Mouse (Mus musculus): ENCODE measurements around the gene Zbtb39. TPM values are rescaled to one million over a fixed set of nuclear protein-coding genes. Genes with fewer than 3 reads are reported as not detected.

Zbtb39 gene
- polyA plus RNA-seq, 1 experiment = 3.5 TPM

- no peaks in the 10 kb centered on the region for H3K36me3 ChIP-seq (ENCODE audit: control insufficient read depth, insufficient read depth)
- H3K79me2 ChIP-seq (ENCODE audit: control insufficient read depth, insufficient read depth) = no peaks in the 10 kb centered on the region
- no peak overlapping the region for H3ac ChIP-seq (ENCODE audit: control insufficient read depth, insufficient read length, low read depth)
- no peak overlapping the region for H3K4me3 ChIP-seq (ENCODE audit: insufficient read depth, poor library complexity, severe bottlenecking)
- TF ChIP-seq MAX (IDR thresholded peaks at IDR 0.05) = no peak
- no peak for TF ChIP-seq FOSL1 (IDR thresholded peaks at IDR 0.05; ENCODE audit: insufficient read depth, low read length, poor library complexity, severe bottlenecking)
- TF ChIP-seq CEBPB (IDR thresholded peaks at IDR 0.05; ENCODE audit: low read depth) = no peak
- TF ChIP-seq MYOG (IDR thresholded peaks at IDR 0.05; ENCODE audit: control insufficient read depth, extremely low read depth, insufficient read length) = no peak
- TF ChIP-seq CTCF (IDR thresholded peaks at IDR 0.05; ENCODE audit: control insufficient read depth, insufficient read depth, insufficient read length) = no peak
- no peak for TF ChIP-seq MYOD1 (IDR thresholded peaks at IDR 0.05; ENCODE audit: control insufficient read depth, insufficient read length, low read depth)
- TF ChIP-seq USF1 (IDR thresholded peaks at IDR 0.05; ENCODE audit: low read depth) = no peak
- H3K27me3 ChIP-seq (ENCODE audit: control insufficient read depth, insufficient read depth, insufficient read length) = no peaks in the 10 kb centered on the region
- no peaks in the 10 kb centered on the region for H3K79me3 ChIP-seq (ENCODE audit: low read depth)
Measured at GRCm38 (mm10) chr10:127712736-127713135, 26.6 kb upstream of the Zbtb39 start.

GRCm38 (mm10) chr10:127721671-127722418, 17.5 kb upstream of the Zbtb39 start:
- Histone ChIP-seq H3K36me3 (ENCODE audit: control insufficient read depth, insufficient read depth) (no peaks in the 10 kb centered on the region), H3K27me3 (ENCODE audit: control insufficient read depth, insufficient read depth, insufficient read length) (peaks cover 51% of the 10 kb centered on the region), H3K4me3 (ENCODE audit: insufficient read depth, poor library complexity, severe bottlenecking) (no peak overlapping the region), H3K79me2 (ENCODE audit: control insufficient read depth, insufficient read depth) (no peaks in the 10 kb centered on the region), H3ac (ENCODE audit: control insufficient read depth, insufficient read length, low read depth) (no peak overlapping the region), H3K79me3 (ENCODE audit: low read depth) (no peaks in the 10 kb centered on the region)
- TF ChIP-seq FOSL1 (IDR thresholded peaks at IDR 0.05; ENCODE audit: insufficient read depth, low read length, poor library complexity, severe bottlenecking) (no peak), MYOD1 (IDR thresholded peaks at IDR 0.05; ENCODE audit: control insufficient read depth, insufficient read length, low read depth) (no peak), USF1 (IDR thresholded peaks at IDR 0.05; ENCODE audit: low read depth) (no peak), MAX (IDR thresholded peaks at IDR 0.05) (no peak)

- peaks cover 74% of the 10 kb centered on the region for H3K27me3 ChIP-seq (ENCODE audit: control insufficient read depth, insufficient read depth, insufficient read length)
- no peak for TF ChIP-seq MAX (IDR thresholded peaks at IDR 0.05)
- TF ChIP-seq FOSL1 (IDR thresholded peaks at IDR 0.05; ENCODE audit: insufficient read depth, low read length, poor library complexity, severe bottlenecking) = no peak
- no peak within 1 kb of the TSS for H3K4me3 ChIP-seq (ENCODE audit: insufficient read depth, poor library complexity, severe bottlenecking)
Measured at GRCm38 (mm10) chr10:127724178-127724577, 15.2 kb upstream of the Zbtb39 start, which contains the start of gene Tac2. Gene Tac2, plus strand, starts transcription at chr10:127724478.

GRCm38 (mm10) chr10:127725136-127725535, 14.2 kb upstream of the Zbtb39 start:
- Histone ChIP-seq H3K36me3 (ENCODE audit: control insufficient read depth, insufficient read depth) (no peaks in the 10 kb centered on the region), H3K79me3 (ENCODE audit: low read depth) (no peaks in the 10 kb centered on the region), H3ac (ENCODE audit: control insufficient read depth, insufficient read length, low read depth) (no peak overlapping the region), H3K79me2 (ENCODE audit: control insufficient read depth, insufficient read depth) (no peaks in the 10 kb centered on the region), H3K4me3 (ENCODE audit: insufficient read depth, poor library complexity, severe bottlenecking) (no peak overlapping the region), H3K27me3 (ENCODE audit: control insufficient read depth, insufficient read depth, insufficient read length) (peaks cover 83% of the 10 kb centered on the region)
- TF ChIP-seq CEBPB (IDR thresholded peaks at IDR 0.05; ENCODE audit: low read depth) (no peak), USF1 (IDR thresholded peaks at IDR 0.05; ENCODE audit: low read depth) (no peak), CTCF (IDR thresholded peaks at IDR 0.05; ENCODE audit: control insufficient read depth, insufficient read depth, insufficient read length) (no peak), FOSL1 (IDR thresholded peaks at IDR 0.05; ENCODE audit: insufficient read depth, low read length, poor library complexity, severe bottlenecking) (no peak), MAX (IDR thresholded peaks at IDR 0.05) (no peak)

More at GRCm38 (mm10) chr10:127724178-127724577, 15.2 kb upstream of the Zbtb39 start, which contains the start of gene Tac2:
- no peaks in the 10 kb centered on the region for H3K79me2 ChIP-seq (ENCODE audit: control insufficient read depth, insufficient read depth)
- no peaks in the 10 kb centered on the region for H3K36me3 ChIP-seq (ENCODE audit: control insufficient read depth, insufficient read depth)
- no peaks in the 10 kb centered on the region for H3K79me3 ChIP-seq (ENCODE audit: low read depth)
- no peak within 1 kb of the TSS for H3ac ChIP-seq (ENCODE audit: control insufficient read depth, insufficient read length, low read depth)

GRCm38 (mm10) chr10:127728437-127728836, 10.9 kb upstream of the Zbtb39 start:
- Histone ChIP-seq H3K27me3 (ENCODE audit: control insufficient read depth, insufficient read depth, insufficient read length) (peaks cover 78% of the 10 kb centered on the region), H3K4me3 (ENCODE audit: insufficient read depth, poor library complexity, severe bottlenecking) (no peak overlapping the region), H3ac (ENCODE audit: control insufficient read depth, insufficient read length, low read depth) (no peak overlapping the region), H3K36me3 (ENCODE audit: control insufficient read depth, insufficient read depth) (no peaks in the 10 kb centered on the region), H3K79me3 (ENCODE audit: low read depth) (no peaks in the 10 kb centered on the region), H3K79me2 (ENCODE audit: control insufficient read depth, insufficient read depth) (no peaks in the 10 kb centered on the region)
- TF ChIP-seq CTCF (IDR thresholded peaks at IDR 0.05; ENCODE audit: control insufficient read depth, insufficient read depth, insufficient read length) = no peak
- no peak for TF ChIP-seq MAX (IDR thresholded peaks at IDR 0.05)
- no peak for TF ChIP-seq MYOG (IDR thresholded peaks at IDR 0.05; ENCODE audit: control insufficient read depth, extremely low read depth, insufficient read length)
- no peak for TF ChIP-seq MYOD1 (IDR thresholded peaks at IDR 0.05; ENCODE audit: control insufficient read depth, insufficient read length, low read depth)
- no peak for TF ChIP-seq FOSL1 (IDR thresholded peaks at IDR 0.05; ENCODE audit: insufficient read depth, low read length, poor library complexity, severe bottlenecking)
- TF ChIP-seq CEBPB (IDR thresholded peaks at IDR 0.05; ENCODE audit: low read depth) = no peak
- TF ChIP-seq USF1 (IDR thresholded peaks at IDR 0.05; ENCODE audit: low read depth) = no peak

GRCm38 (mm10) chr10:127730285-127730932, 8.9 kb upstream of the Zbtb39 start:
- Histone ChIP-seq H3K79me2 (ENCODE audit: control insufficient read depth, insufficient read depth) (no peaks in the 10 kb centered on the region), H3K79me3 (ENCODE audit: low read depth) (no peaks in the 10 kb centered on the region), H3K27me3 (ENCODE audit: control insufficient read depth, insufficient read depth, insufficient read length) (peaks cover 82% of the 10 kb centered on the region), H3K4me3 (ENCODE audit: insufficient read depth, poor library complexity, severe bottlenecking) (no peak overlapping the region), H3ac (ENCODE audit: control insufficient read depth, insufficient read length, low read depth) (no peak overlapping the region), H3K36me3 (ENCODE audit: control insufficient read depth, insufficient read depth) (no peaks in the 10 kb centered on the region)
- TF ChIP-seq USF1 (IDR thresholded peaks at IDR 0.05; ENCODE audit: low read depth) (no peak), CTCF (IDR thresholded peaks at IDR 0.05; ENCODE audit: control insufficient read depth, insufficient read depth, insufficient read length) (no peak), MAX (IDR thresholded peaks at IDR 0.05) (no peak), MYOD1 (IDR thresholded peaks at IDR 0.05; ENCODE audit: control insufficient read depth, insufficient read length, low read depth) (no peak), MYOG (IDR thresholded peaks at IDR 0.05; ENCODE audit: control insufficient read depth, extremely low read depth, insufficient read length) (no peak), CEBPB (IDR thresholded peaks at IDR 0.05; ENCODE audit: low read depth) (no peak), FOSL1 (IDR thresholded peaks at IDR 0.05; ENCODE audit: insufficient read depth, low read length, poor library complexity, severe bottlenecking) (no peak)

All from C2C12 (cell line).